ENCODE assay signal across 8 mouse cellular contexts in genomic region chr11:120086702-120087152, GRCm38 (mm10). TPM values are rescaled to one million over a fixed set of nuclear protein-coding genes. Genes with fewer than 3 reads are reported as not detected.
DNase-seq lines count a peak whose midpoint lies in the region; ATAC-seq lines count a peak whose summit lies in the region.

Gene Cep131 (minus strand): TSS chr11:120086827.

- peaks cover 8% of the 10 kb centered on the region for H3K4me1 ChIP-seq in intestine, embryonic 14.5 days (replicated peaks; ENCODE audit: control insufficient read depth, insufficient read depth, low read length)

- H3K9me3 ChIP-seq in intestine, embryonic 14.5 days (ENCODE audit: control insufficient read depth, low read length) = no peaks in the 10 kb centered on the region

- DNase-seq in adrenal gland, adult 18-20 months (ENCODE audit: low spot score in 2 of 2) = peak; percentile 96
- peak; percentile 99 for DNase-seq in embryo, embryonic 11 days
- peak; percentile 98 for DNase-seq in gastrocnemius, postnatal 25 days
- peak; percentile 97 for DNase-seq in intestine, embryonic 14.5 days (ENCODE audit: low spot score)
- DNase-seq in left cerebral cortex, postnatal 14 days (ENCODE audit: low spot score in 2 of 2) = peak; percentile 98
- peak; percentile 98 for DNase-seq in mesoderm, embryonic 11.5 days (ENCODE audit: low read depth, low spot score)
- peak; percentile 98 for DNase-seq in right cerebral cortex, postnatal 36 days (ENCODE audit: low spot score in 2 of 2)
- DNase-seq in yolk sac, embryonic 10.5 days (ENCODE audit: low spot score) = peak; percentile 97

- peaks cover 23% of the 10 kb centered on the region for H3K36me3 ChIP-seq in intestine, embryonic 14.5 days (ENCODE audit: control insufficient read depth, insufficient read depth, low read length)

- H3K9ac ChIP-seq in intestine, embryonic 14.5 days (ENCODE audit: low read length) = peak within 1 kb of the TSS; percentile 55

- H3K4me2 ChIP-seq in intestine, embryonic 14.5 days (ENCODE audit: low read length) = peak within 1 kb of the TSS; percentile 83

- peak; percentile 97 for ATAC-seq in intestine, embryonic 14.5 days (replicated peaks; ENCODE audit: low FRiP score, low TSS enrichment, low read depth)

- peak within 1 kb of the TSS; percentile 65 for H3K27ac ChIP-seq in intestine, embryonic 14.5 days (ENCODE audit: low read depth)

- WGBS in intestine, embryonic 14.5 days = under 1% methylated on average over 42 of the region's 42 CpGs

- H3K4me3 ChIP-seq in intestine, embryonic 14.5 days (ENCODE audit: low read depth, low read length) = peak within 1 kb of the TSS; percentile 50

- intact Hi-C loops in left cerebral cortex, postnatal 14 days (cut with DNase I) = loop anchor here (5.0 kb wide), 1 partner anchor 69 kb away; no protein-coding TSS in a partner anchor

- no peaks in the 10 kb centered on the region for H3K27me3 ChIP-seq in intestine, embryonic 14.5 days (replicated peaks; ENCODE audit: control insufficient read depth, insufficient read depth, low read length)

RNA-seq across cellular contexts. Expression of gene Cep131, which starts in this region (rescaled TPM):
- total RNA-seq in adrenal gland, adult 18-20 months (2021) = 10 to 100 TPM; 11.7 to 90.0 TPM
- 1 to 10 TPM; 5.1 to 7.2 TPM for total RNA-seq in gastrocnemius, postnatal 25 days (2021)
- 21.8 and 23.6 TPM in 2 replicates for polyA plus RNA-seq in intestine, embryonic 14.5 days (2014; fragmentation: Nextera tagmentation; extraction: Ambion mirVana)
- total RNA-seq in left cerebral cortex, postnatal 14 days (2021) = 10 to 100 TPM; 29.5 to 41.7 TPM

Comparison
In these comparisons a context has a peak if more than half of its experiments do, and no peak if none do; other contexts are left out.
1. Peak in every context shown above with its lines: DNase-seq, ATAC-seq, H3K4me3 ChIP-seq and H3K27ac ChIP-seq.